Mouse (Mus musculus) intestine, embryonic 16.5 days (tissue): Measurements from ENCODE around the gene Pole3. TPM values are rescaled to one million over a fixed set of nuclear protein-coding genes. Genes with fewer than 3 reads are reported as not detected.
A peak's percentile ranks its signal among the peaks of the same experiment; 100 is the strongest.

ENCODE experiments used
- ATAC-seq: fragments of 200-750 bp; cut with Nextera tagmentation; 2 replicates; pipeline ENCODE4 v1.8.0; 2017; ENCODE audit warnings: moderate TSS enrichment, moderate library complexity
- H3K27ac ChIP-seq: fragments of 300-500 bp; sonication (generic); 2 replicates; pipeline ENCODE4 v1.5.1; 2014; ENCODE audit warnings: mild to moderate bottlenecking, low read length
- H3K27me3 ChIP-seq: fragments of 300-500 bp; sonication (generic); replicated peaks from 2 replicates; pipeline ENCODE4 v1.6.1; 2014; ENCODE audit warnings: low read length, control low read depth, mixed read lengths; ENCODE audit not compliant: control insufficient read depth, insufficient read depth
- H3K36me3 ChIP-seq: fragments of 300-500 bp; sonication (generic); 2 replicates; pipeline ENCODE4 v1.6.1; 2014; ENCODE audit warnings: low read length, control low read depth; ENCODE audit not compliant: control insufficient read depth, insufficient read depth
- H3K4me1 ChIP-seq: fragments of 300-500 bp; sonication (generic); 2 replicates; pipeline ENCODE4 v1.6.1; 2014; ENCODE audit warnings: low read length, control low read depth, mixed read lengths; ENCODE audit not compliant: control insufficient read depth, insufficient read depth
- H3K4me2 ChIP-seq: fragments of 300-500 bp; sonication (generic); 2 replicates; pipeline ENCODE4 v1.6.1; 2014; ENCODE audit warnings: low read depth, low read length, control low read depth
- H3K4me3 ChIP-seq: fragments of 300-500 bp; sonication (generic); 2 replicates; pipeline ENCODE4 v1.5.1; 2014; ENCODE audit warnings: mild to moderate bottlenecking, low read length
- H3K9ac ChIP-seq: fragments of 300-500 bp; sonication (generic); 2 replicates; pipeline ENCODE4 v1.6.1; 2014; ENCODE audit warnings: low read depth, low read length
- H3K9me3 ChIP-seq: fragments of 300-500 bp; sonication (generic); 2 replicates; pipeline ENCODE4 v1.6.1; 2016; ENCODE audit warnings: low read length, control low read depth; ENCODE audit not compliant: control insufficient read depth
- WGBS: fragments of 180-500 bp; shearing (Covaris S2); extraction: QIAGEN DNeasy Blood & Tissue Kit; methylation state at CpG from one replicate; pipeline ENCODE4 v1.1.7; 2014; 5-methylcytosine and 5-hydroxymethylcytosine counted together
- polyA plus RNA-seq: library from polyadenylated mRNA; unstranded; fragments of >200 nt; fragmentation: Nextera tagmentation; extraction: Ambion mirVana; gene quantifications from 2 replicates; pipeline ENCODE4 v1.2.1, GENCODE M21; 2015

The Pole3 gene
- polyA plus RNA-seq, 1 experiment from 2014 or later: 67.5 TPM

DNA sequence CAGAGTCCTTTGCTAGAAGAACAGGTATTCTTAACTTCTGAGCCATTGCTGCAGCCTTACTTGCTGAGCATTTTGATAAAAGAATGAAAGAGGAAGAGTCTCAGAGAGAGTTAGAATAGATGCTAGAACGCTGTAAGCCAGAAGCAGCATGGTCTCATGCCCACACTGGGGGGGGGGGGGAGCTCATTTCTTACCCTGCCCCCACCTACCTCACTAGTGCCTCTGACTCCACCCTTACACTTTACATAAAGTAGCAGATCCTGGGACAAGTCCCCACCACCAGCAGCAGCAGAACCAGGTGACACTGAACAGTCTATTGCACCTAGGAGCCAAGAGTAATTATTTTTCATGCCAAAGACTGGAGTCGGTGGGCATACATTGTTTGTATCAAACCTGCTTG is 49.7 kb downstream of the Pole3 start:
- no peak overlapping the region for H3K4me2 ChIP-seq
- H3K9ac ChIP-seq: no peak overlapping the region
- H3K36me3 ChIP-seq: no peaks in the 10 kb centered on the region
- H3K4me3 ChIP-seq: no peak overlapping the region
- H3K4me1 ChIP-seq: peaks cover 3% of the 10 kb centered on the region; the same call in 1 of the 2 replicates
- WGBS: 65% methylated on average over 2 of the region's 2 CpGs
- ATAC-seq: no peak
- no peaks in the 10 kb centered on the region for H3K9me3 ChIP-seq
- peak overlapping the region; percentile 62 for H3K27ac ChIP-seq
- H3K27me3 ChIP-seq: no peaks in the 10 kb centered on the region

Other genes with a start within 250 kb of the Pole3 start
- gene Fkbp15, start 164.5 kb downstream of the Pole3 start, polyA plus RNA-seq: 24.3 and 27.9 TPM in 2 replicates
- 127 and 149 TPM in 2 replicates for gene Slc31a1, start 164.3 kb downstream of the Pole3 start, polyA plus RNA-seq
- gene Cdc26, start 116.4 kb downstream of the Pole3 start, polyA plus RNA-seq: 106 and 122 TPM in 2 replicates
- gene Prpf4, start 116.3 kb downstream of the Pole3 start, polyA plus RNA-seq: 14.3 and 15.9 TPM in 2 replicates
- not detected in 2 replicates for gene Rnf183, start 89.8 kb downstream of the Pole3 start, polyA plus RNA-seq
- gene Wdr31, start 54.2 kb downstream of the Pole3 start, polyA plus RNA-seq: 5.1 and 7.3 TPM in 2 replicates
- 29.9 and 31.6 TPM in 2 replicates for gene Bspry, start 45.0 kb downstream of the Pole3 start, polyA plus RNA-seq
- gene Hdhd3, start 21.6 kb downstream of the Pole3 start, polyA plus RNA-seq: 115 and 118 TPM in 2 replicates
- gene Alad, start 5.2 kb downstream of the Pole3 start, polyA plus RNA-seq: 189 and 191 TPM in 2 replicates
- 0.15 and 0.33 TPM in 2 replicates for gene 4933430I17Rik, start 301 bp upstream of the Pole3 start, polyA plus RNA-seq
- gene Rgs3, start 34.8 kb upstream of the Pole3 start, polyA plus RNA-seq: 46.0 and 47.6 TPM in 2 replicates